Mouse (Mus musculus): ENCODE data around the gene Ergic1.

Gene Ergic1

GRCm38 (mm10) chr17:26575786-26576690 is 14.7 kb downstream of the Ergic1 start:
- DNase-seq (ENCODE audit: low spot score), result no peak

- DNase-seq (ENCODE audit: low spot score), result no peak
Observed at GRCm38 (mm10) chr17:26576833-26577232, 15.5 kb downstream of the Ergic1 start.

DNA sequence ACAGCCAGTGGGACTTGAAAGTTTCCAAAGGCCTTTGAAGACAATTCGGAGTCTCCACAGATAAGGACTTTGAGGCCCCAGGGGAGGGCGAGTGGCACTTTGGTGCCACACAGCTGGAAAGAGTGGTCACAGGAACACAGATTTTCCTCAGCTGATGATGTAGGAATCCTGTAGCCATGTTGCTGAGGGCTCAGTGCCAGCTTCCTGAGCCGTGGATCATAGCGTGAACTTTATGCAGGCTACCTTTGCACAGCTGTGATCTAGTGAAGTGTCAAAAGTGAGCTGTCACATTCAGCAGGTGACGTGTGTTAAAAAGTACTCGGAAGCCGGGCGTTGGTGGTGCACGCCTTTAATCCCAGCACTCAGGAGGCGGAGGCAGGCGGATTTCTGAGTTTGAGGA is 16.0 kb downstream of the Ergic1 start:
- no peak for DNase-seq (ENCODE audit: low spot score)

- DNase-seq (ENCODE audit: low spot score), result no peak
Observed at GRCm38 (mm10) chr17:26578162-26578561, 16.9 kb downstream of the Ergic1 start.

DNA sequence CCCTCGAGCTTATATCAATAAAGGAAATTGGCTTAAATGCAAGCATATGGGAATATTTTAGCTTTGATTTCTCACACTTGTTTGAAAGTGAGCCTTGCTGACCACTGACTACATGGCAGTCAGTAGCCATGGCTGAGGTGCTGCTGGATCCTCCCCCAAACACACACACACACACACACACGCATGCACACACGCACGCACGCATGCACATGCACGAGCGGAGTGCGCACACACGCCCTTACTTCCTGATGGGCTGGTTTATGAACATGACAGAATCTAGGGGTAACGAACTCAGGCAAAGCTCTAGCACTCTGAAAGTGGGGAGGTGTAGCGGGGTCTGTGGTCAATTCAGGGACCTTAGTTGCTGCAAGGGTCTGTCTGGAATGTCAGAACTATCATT is 17.5 kb downstream of the Ergic1 start:
- DNase-seq (ENCODE audit: low spot score), result no peak

DNA sequence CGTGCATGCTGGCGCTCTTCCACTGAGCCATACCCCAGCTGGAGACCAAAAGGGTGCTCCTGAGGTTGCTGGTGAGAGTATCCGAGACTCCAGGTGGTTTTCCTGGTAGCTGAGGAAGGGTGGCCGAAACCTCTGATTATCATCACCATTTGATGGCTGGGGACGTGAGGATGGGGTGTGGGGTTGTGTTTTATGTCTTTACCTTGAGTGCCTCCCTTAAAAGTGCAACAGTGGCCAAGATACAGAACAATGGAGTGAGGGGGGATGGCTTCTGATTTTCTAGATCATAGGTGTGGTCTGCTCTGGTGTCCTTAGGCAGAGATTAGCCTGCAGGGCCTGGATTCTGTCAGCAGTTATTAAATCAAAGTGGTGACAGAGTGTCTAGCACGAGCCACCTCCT is 18.1 kb downstream of the Ergic1 start:
- no peak for DNase-seq (ENCODE audit: low spot score)

GRCm38 (mm10) chr17:26580873-26581401 is 19.6 kb downstream of the Ergic1 start:
- DNase-seq (ENCODE audit: low spot score), result no peak

GRCm38 (mm10) chr17:26582297-26582696 is 21.0 kb downstream of the Ergic1 start:
- DNase-seq (ENCODE audit: low spot score), result no peak

DNA sequence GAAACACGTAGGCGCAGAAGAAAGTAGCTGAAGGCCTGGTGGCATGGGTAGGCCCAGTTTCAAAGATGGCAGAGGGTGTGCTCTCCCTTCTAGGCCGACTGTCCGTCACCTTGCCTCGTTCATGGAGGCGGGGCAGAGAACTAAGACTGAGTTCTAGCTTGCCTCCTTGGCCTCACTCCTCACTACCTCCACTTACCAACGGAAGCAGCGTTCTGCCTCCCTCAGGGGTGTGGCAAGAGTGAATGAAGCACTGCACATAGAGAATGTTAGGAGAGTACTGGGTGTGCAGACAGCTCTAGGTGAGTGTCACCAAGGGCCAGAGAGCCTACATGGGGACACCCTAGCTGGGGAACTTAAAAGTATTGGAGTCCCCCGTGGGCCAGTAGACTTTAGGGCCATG is 21.8 kb downstream of the Ergic1 start:
- no peak for DNase-seq (ENCODE audit: low spot score)

- DNase-seq (ENCODE audit: low spot score), result no peak
Observed at GRCm38 (mm10) chr17:26583606-26584005, 22.3 kb downstream of the Ergic1 start.

- DNase-seq (ENCODE audit: low spot score), result no peak
Observed at GRCm38 (mm10) chr17:26584063-26584462, 22.8 kb downstream of the Ergic1 start.

- no peak for DNase-seq (ENCODE audit: low spot score)
Observed at GRCm38 (mm10) chr17:26584558-26585136, 23.4 kb downstream of the Ergic1 start.

DNA sequence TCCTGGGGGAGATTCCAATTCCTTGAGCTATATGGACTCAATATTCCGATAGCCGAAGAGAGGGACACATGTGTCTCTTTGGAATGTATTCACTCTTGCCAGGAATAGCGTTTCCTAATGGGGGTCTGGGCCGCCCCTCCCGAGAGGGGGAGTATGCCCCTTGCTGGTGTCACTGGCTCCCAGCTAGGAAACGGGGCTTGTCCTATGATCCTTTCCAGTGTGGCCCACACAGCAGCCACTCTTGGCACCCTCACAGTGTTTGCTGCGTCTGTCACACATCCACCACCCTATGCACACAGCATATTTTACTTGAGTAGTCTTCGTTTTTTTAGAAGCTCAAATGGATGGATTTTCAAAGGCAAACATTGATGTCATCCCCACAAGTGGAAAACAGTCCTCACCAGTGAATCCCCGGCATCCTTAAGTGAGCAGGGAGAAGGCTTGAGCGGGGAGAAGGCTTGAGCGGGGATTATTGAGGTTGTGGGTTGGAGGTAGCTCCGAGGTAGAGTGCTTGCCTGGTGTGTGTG is 26.7 kb downstream of the Ergic1 start:
- no peak for DNase-seq (ENCODE audit: low spot score)

DNA sequence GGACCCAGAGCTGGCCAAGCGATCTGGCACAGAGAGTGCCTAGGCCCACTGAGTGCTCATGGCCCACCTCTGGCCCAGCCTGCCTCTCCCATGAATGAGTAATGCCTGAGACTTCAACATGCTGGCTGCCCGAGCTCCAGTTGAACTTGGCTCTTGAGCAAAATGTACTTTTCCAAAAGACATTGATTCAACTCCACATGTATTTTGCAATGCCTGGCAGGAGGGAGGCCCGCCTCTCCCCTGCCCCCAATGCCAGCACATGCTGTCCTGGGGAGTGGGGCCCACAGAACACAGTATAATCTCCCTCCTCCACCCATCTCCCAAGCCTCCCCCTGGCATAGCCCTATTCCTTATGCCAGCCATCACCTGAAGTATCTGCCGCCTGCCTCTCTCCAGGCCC is 31.2 kb downstream of the Ergic1 start:
- no peak for DNase-seq (ENCODE audit: low spot score)

GRCm38 (mm10) chr17:26593199-26593598 is 31.9 kb downstream of the Ergic1 start:
- no peak for DNase-seq (ENCODE audit: low spot score)

GRCm38 (mm10) chr17:26594171-26594570 is 32.9 kb downstream of the Ergic1 start:
- DNase-seq (ENCODE audit: low spot score), result no peak

- DNase-seq (ENCODE audit: low spot score), result no peak
Observed at GRCm38 (mm10) chr17:26594958-26595357, 33.7 kb downstream of the Ergic1 start.

GRCm38 (mm10) chr17:26595448-26596167 is 34.3 kb downstream of the Ergic1 start:
- no peak for DNase-seq (ENCODE audit: low spot score)

GRCm38 (mm10) chr17:26596168-26596658 is 34.9 kb downstream of the Ergic1 start:
- no peak for DNase-seq (ENCODE audit: low spot score)

DNA sequence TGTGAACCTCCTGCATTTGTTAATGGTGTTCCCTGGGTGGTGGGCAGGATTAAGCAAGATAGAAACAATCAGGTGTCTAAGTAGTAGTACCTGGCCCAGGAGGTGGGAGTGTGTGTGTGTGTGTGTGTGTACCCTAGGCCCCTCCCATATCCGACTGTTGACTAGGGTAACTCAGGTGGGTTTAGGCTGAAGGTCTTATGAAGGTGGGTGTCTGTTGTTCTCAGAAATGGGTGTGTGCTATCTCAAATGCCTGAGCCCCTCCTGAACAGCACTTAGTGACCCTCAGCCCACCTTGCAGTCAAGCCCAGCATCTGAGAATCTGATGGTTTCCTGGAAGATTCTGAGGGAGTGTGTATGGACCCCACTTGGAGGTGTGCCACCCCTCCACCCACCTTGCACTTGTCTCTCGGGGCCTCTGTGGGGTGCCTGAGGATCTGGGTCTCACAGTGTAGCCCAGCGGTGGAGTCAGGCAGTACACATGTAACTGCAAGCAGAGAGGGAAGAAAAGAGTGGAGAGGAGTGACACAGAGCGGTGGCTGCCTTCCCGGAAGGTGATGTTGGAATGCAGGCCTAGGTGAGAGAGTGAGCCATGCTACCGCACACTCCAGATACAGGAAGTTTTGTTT is 35.7 kb downstream of the Ergic1 start:
- DNase-seq (ENCODE audit: low spot score), result no peak

DNA sequence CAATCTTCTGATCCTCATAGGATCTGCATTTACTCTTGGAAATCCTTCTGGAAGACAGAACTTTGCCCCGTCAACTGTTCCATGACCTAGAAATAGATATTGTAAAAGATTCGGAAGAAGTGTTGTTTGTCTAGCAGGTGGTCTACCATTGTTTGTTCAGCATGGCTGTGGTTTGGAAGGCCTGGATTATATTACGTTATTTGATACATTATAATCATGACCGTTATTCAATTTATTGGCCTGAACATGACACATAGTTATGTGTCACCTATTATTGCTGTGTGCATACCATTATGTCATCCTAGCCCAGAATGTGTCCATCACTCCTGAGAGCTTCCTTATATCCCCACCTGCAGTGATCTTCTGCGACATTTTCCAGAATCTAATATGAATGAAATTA is 37.6 kb downstream of the Ergic1 start:
- DNase-seq (ENCODE audit: low spot score), result no peak

Measured in layer of hippocampus, adult 9-10 months (tissue).